Mouse (Mus musculus): ENCODE data around the gene Hps4. TPM values are rescaled to one million over a fixed set of nuclear protein-coding genes. Genes with fewer than 3 reads are reported as not detected.

Hps4 gene
- polyA plus RNA-seq, 1 experiment from 2014 or later, result 31.0 TPM

- no peaks in the 10 kb centered on the region for H3K36me3 ChIP-seq (ENCODE audit: control insufficient read depth, insufficient read depth, low read length)
- H3K27ac ChIP-seq (ENCODE audit: low read depth, low read length), result no peak overlapping the region
- ATAC-seq (ENCODE audit: insufficient read depth, low FRiP score, low TSS enrichment) (no peak), DNase-seq (ENCODE audit: low spot score) (no peak)
- H3K9me3 ChIP-seq (ENCODE audit: control insufficient read depth, low read length), result no peaks in the 10 kb centered on the region
- no peak overlapping the region for H3K4me2 ChIP-seq (ENCODE audit: low read depth)
- H3K4me3 ChIP-seq (ENCODE audit: low read depth, low read length), result no peak overlapping the region
- H3K4me1 ChIP-seq (ENCODE audit: control insufficient read depth, insufficient read depth, low read length), result no peaks in the 10 kb centered on the region
- 83% methylated on average over 4 of the region's 4 CpGs for WGBS
- H3K27me3 ChIP-seq (ENCODE audit: control insufficient read depth, insufficient read depth, low read length), result no peaks in the 10 kb centered on the region
- H3K9ac ChIP-seq (ENCODE audit: low read length), result no peak overlapping the region
These were observed 43.5 kb upstream of the Hps4 start for GRCm38 (mm10) chr5:112299399-112299798.

GRCm38 (mm10) chr5:112300112-112300511 is 42.8 kb upstream of the Hps4 start:
- no peak for DNase-seq (ENCODE audit: low spot score)

GRCm38 (mm10) chr5:112300721-112301308 is 42.1 kb upstream of the Hps4 start:
- 96% methylated on average over 6 of the region's 6 CpGs for WGBS
- H3K9me3 ChIP-seq (ENCODE audit: control insufficient read depth, low read length), result no peaks in the 10 kb centered on the region
- no peak for ATAC-seq (ENCODE audit: insufficient read depth, low FRiP score, low TSS enrichment)

More at GRCm38 (mm10) chr5:112300112-112300511, 42.8 kb upstream of the Hps4 start:
- Histone ChIP-seq H3K36me3 (ENCODE audit: control insufficient read depth, insufficient read depth, low read length) (no peaks in the 10 kb centered on the region), H3K4me2 (ENCODE audit: low read depth) (no peak overlapping the region), H3K9me3 (ENCODE audit: control insufficient read depth, low read length) (no peaks in the 10 kb centered on the region), H3K4me3 (ENCODE audit: low read depth, low read length) (no peak overlapping the region), H3K4me1 (ENCODE audit: control insufficient read depth, insufficient read depth, low read length) (no peaks in the 10 kb centered on the region), H3K27ac (ENCODE audit: low read depth, low read length) (no peak overlapping the region), H3K9ac (ENCODE audit: low read length) (no peak overlapping the region), H3K27me3 (ENCODE audit: control insufficient read depth, insufficient read depth, low read length) (no peaks in the 10 kb centered on the region)
- 72% methylated on average over 2 of the region's 2 CpGs for WGBS
- ATAC-seq (ENCODE audit: insufficient read depth, low FRiP score, low TSS enrichment), result no peak

GRCm38 (mm10) chr5:112301694-112302093 is 41.2 kb upstream of the Hps4 start:
- Histone ChIP-seq H3K9me3 (ENCODE audit: control insufficient read depth, low read length) (no peaks in the 10 kb centered on the region), H3K36me3 (ENCODE audit: control insufficient read depth, insufficient read depth, low read length) (no peaks in the 10 kb centered on the region), H3K27ac (ENCODE audit: low read depth, low read length) (no peak overlapping the region), H3K27me3 (ENCODE audit: control insufficient read depth, insufficient read depth, low read length) (no peaks in the 10 kb centered on the region), H3K4me1 (ENCODE audit: control insufficient read depth, insufficient read depth, low read length) (no peaks in the 10 kb centered on the region), H3K4me2 (ENCODE audit: low read depth) (no peak overlapping the region), H3K9ac (ENCODE audit: low read length) (no peak overlapping the region), H3K4me3 (ENCODE audit: low read depth, low read length) (no peak overlapping the region)
- ATAC-seq (ENCODE audit: insufficient read depth, low FRiP score, low TSS enrichment) (no peak), DNase-seq (ENCODE audit: low spot score) (no peak)
- 82% methylated on average over 4 of the region's 4 CpGs for WGBS

More at GRCm38 (mm10) chr5:112300721-112301308, 42.1 kb upstream of the Hps4 start:
- Histone ChIP-seq H3K4me3 (ENCODE audit: low read depth, low read length) (no peak overlapping the region), H3K27ac (ENCODE audit: low read depth, low read length) (no peak overlapping the region), H3K36me3 (ENCODE audit: control insufficient read depth, insufficient read depth, low read length) (no peaks in the 10 kb centered on the region), H3K4me1 (ENCODE audit: control insufficient read depth, insufficient read depth, low read length) (no peaks in the 10 kb centered on the region), H3K4me2 (ENCODE audit: low read depth) (no peak overlapping the region), H3K27me3 (ENCODE audit: control insufficient read depth, insufficient read depth, low read length) (no peaks in the 10 kb centered on the region), H3K9ac (ENCODE audit: low read length) (no peak overlapping the region)
- no peak for DNase-seq (ENCODE audit: low spot score)

- no peak for ATAC-seq (ENCODE audit: insufficient read depth, low FRiP score, low TSS enrichment)
- H3K4me3 ChIP-seq (ENCODE audit: low read depth, low read length), result no peak overlapping the region
- WGBS, result 86% methylated on average over 5 of the region's 5 CpGs
These were observed 40.6 kb upstream of the Hps4 start for GRCm38 (mm10) chr5:112302310-112302709.

GRCm38 (mm10) chr5:112305842-112306241 is 37.0 kb upstream of the Hps4 start:
- no peaks in the 10 kb centered on the region for H3K27me3 ChIP-seq (ENCODE audit: control insufficient read depth, insufficient read depth, low read length)
- H3K4me3 ChIP-seq (ENCODE audit: low read depth, low read length), result no peak overlapping the region
- no peaks in the 10 kb centered on the region for H3K4me1 ChIP-seq (ENCODE audit: control insufficient read depth, insufficient read depth, low read length)
- H3K9me3 ChIP-seq (ENCODE audit: control insufficient read depth, low read length), result no peaks in the 10 kb centered on the region
- no peak overlapping the region for H3K27ac ChIP-seq (ENCODE audit: low read depth, low read length)
- no peak for DNase-seq (ENCODE audit: low spot score)
- no peak overlapping the region for H3K9ac ChIP-seq (ENCODE audit: low read length)
- no peak for ATAC-seq (ENCODE audit: insufficient read depth, low FRiP score, low TSS enrichment)
- 63% methylated on average over 5 of the region's 5 CpGs for WGBS
- peaks cover 11% of the 10 kb centered on the region for H3K36me3 ChIP-seq (ENCODE audit: control insufficient read depth, insufficient read depth, low read length)
- no peak overlapping the region for H3K4me2 ChIP-seq (ENCODE audit: low read depth)

More at GRCm38 (mm10) chr5:112302310-112302709, 40.6 kb upstream of the Hps4 start:
- DNase-seq (ENCODE audit: low spot score), result no peak
- no peaks in the 10 kb centered on the region for H3K9me3 ChIP-seq (ENCODE audit: control insufficient read depth, low read length)
- no peak overlapping the region for H3K9ac ChIP-seq (ENCODE audit: low read length)
- no peaks in the 10 kb centered on the region for H3K27me3 ChIP-seq (ENCODE audit: control insufficient read depth, insufficient read depth, low read length)
- 0 out of 2 replicates have a peak, but pooled peaks cover under 1% of the 10 kb centered on the region for H3K36me3 ChIP-seq (ENCODE audit: control insufficient read depth, insufficient read depth, low read length)
- no peak overlapping the region for H3K4me2 ChIP-seq (ENCODE audit: low read depth)
- H3K4me1 ChIP-seq (ENCODE audit: control insufficient read depth, insufficient read depth, low read length), result no peaks in the 10 kb centered on the region
- no peak overlapping the region for H3K27ac ChIP-seq (ENCODE audit: low read depth, low read length)

GRCm38 (mm10) chr5:112313222-112313885 is 29.5 kb upstream of the Hps4 start:
- 75% methylated on average over 11 of the region's 11 CpGs for WGBS
- ATAC-seq (ENCODE audit: insufficient read depth, low FRiP score, low TSS enrichment) (no peak), DNase-seq (ENCODE audit: low spot score) (no peak)
- Histone ChIP-seq H3K4me3 (ENCODE audit: low read depth, low read length) (no peak overlapping the region), H3K4me1 (ENCODE audit: control insufficient read depth, insufficient read depth, low read length) (no peaks in the 10 kb centered on the region), H3K4me2 (ENCODE audit: low read depth) (no peak overlapping the region), H3K9ac (ENCODE audit: low read length) (no peak overlapping the region), H3K27ac (ENCODE audit: low read depth, low read length) (no peak overlapping the region), H3K9me3 (ENCODE audit: control insufficient read depth, low read length) (no peaks in the 10 kb centered on the region), H3K27me3 (ENCODE audit: control insufficient read depth, insufficient read depth, low read length) (no peaks in the 10 kb centered on the region), H3K36me3 (ENCODE audit: control insufficient read depth, insufficient read depth, low read length) (peaks cover 8% of the 10 kb centered on the region)

- ATAC-seq (ENCODE audit: insufficient read depth, low FRiP score, low TSS enrichment) (no peak), DNase-seq (ENCODE audit: low spot score) (no peak)
- Histone ChIP-seq H3K9me3 (ENCODE audit: control insufficient read depth, low read length) (no peaks in the 10 kb centered on the region), H3K27ac (ENCODE audit: low read depth, low read length) (no peak overlapping the region), H3K36me3 (ENCODE audit: control insufficient read depth, insufficient read depth, low read length) (no peaks in the 10 kb centered on the region), H3K4me1 (ENCODE audit: control insufficient read depth, insufficient read depth, low read length) (no peaks in the 10 kb centered on the region), H3K4me2 (ENCODE audit: low read depth) (no peak overlapping the region), H3K4me3 (ENCODE audit: low read depth, low read length) (no peak overlapping the region), H3K27me3 (ENCODE audit: control insufficient read depth, insufficient read depth, low read length) (no peaks in the 10 kb centered on the region), H3K9ac (ENCODE audit: low read length) (no peak overlapping the region)
- WGBS, result 91% methylated on average over 5 of the region's 5 CpGs
These were observed 26.4 kb upstream of the Hps4 start for GRCm38 (mm10) chr5:112316468-112316867.

GRCm38 (mm10) chr5:112317328-112317727 is 25.6 kb upstream of the Hps4 start:
- Histone ChIP-seq H3K9ac (ENCODE audit: low read length) (no peak overlapping the region), H3K27me3 (ENCODE audit: control insufficient read depth, insufficient read depth, low read length) (no peaks in the 10 kb centered on the region), H3K36me3 (ENCODE audit: control insufficient read depth, insufficient read depth, low read length) (no peaks in the 10 kb centered on the region), H3K9me3 (ENCODE audit: control insufficient read depth, low read length) (no peaks in the 10 kb centered on the region), H3K27ac (ENCODE audit: low read depth, low read length) (no peak overlapping the region), H3K4me2 (ENCODE audit: low read depth) (no peak overlapping the region), H3K4me1 (ENCODE audit: control insufficient read depth, insufficient read depth, low read length) (no peaks in the 10 kb centered on the region), H3K4me3 (ENCODE audit: low read depth, low read length) (no peak overlapping the region)
- DNase-seq (ENCODE audit: low spot score), result no peak
- no peak for ATAC-seq (ENCODE audit: insufficient read depth, low FRiP score, low TSS enrichment)
- 66% methylated on average over 5 of the region's 5 CpGs for WGBS
